Mouse (Mus musculus) erythroblast, embryonic 14.5 days (primary cell): ENCODE measurements around the gene Rnf183.

Source experiments
- GATA1 ChIP-seq: IDR thresholded peaks from 2 replicates; pipeline ENCODE4 v1.6.1; 2012; ENCODE audit warnings: low read length, inconsistent platforms, mixed read lengths
- TAL1 ChIP-seq: IDR thresholded peaks from 3 replicates; pipeline ENCODE4 v1.6.1; 2012; ENCODE audit warnings: low read length, inconsistent platforms, mixed read lengths

DNA sequence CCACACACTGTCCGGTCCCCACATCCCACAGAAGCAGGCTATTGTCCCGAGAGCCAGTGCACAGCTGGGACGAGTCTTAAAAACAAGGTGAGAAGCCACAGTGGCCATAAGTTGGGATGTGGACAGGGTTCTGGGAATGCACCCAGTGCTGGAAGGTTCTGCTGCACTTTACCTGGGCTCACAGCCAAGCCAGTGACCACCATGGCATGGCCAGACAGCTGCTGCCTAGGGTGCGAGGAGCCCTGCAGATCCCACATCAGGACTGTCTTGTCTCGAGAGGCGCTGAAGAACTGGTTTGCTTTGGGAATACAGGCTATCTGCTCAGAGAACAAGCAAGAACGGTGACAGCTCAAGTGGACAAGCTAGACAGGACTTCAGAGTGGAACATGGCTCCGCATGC lies 25.3 kb upstream of the Rnf183 start:
- no peak for TF ChIP-seq GATA1
- no peak for TF ChIP-seq TAL1
